Mouse (Mus musculus): ENCODE data around the gene Kcnk15.

The Kcnk15 gene

GRCm38 (mm10) chr2:163853461-163853901 lies at the start of gene Kcnk15:
Gene Kcnk15, plus strand, starts transcription at chr2:163853651.
- no peak for DNase-seq

GRCm38 (mm10) chr2:163803838-163804237 lies 49.6 kb upstream of the Kcnk15 start:
- no peak for DNase-seq

- no peak for DNase-seq
Measured at GRCm38 (mm10) chr2:163809166-163809565, 44.3 kb upstream of the Kcnk15 start.

- no peak for DNase-seq
Measured at GRCm38 (mm10) chr2:163809704-163810103, 43.7 kb upstream of the Kcnk15 start.

- no peak for DNase-seq
Measured at GRCm38 (mm10) chr2:163813077-163813476, 40.4 kb upstream of the Kcnk15 start.

GRCm38 (mm10) chr2:163814739-163815465 lies 38.5 kb upstream of the Kcnk15 start:
- no peak for DNase-seq

- DNase-seq = peak; percentile 50
Measured at GRCm38 (mm10) chr2:163820607-163821006, 32.8 kb upstream of the Kcnk15 start, which contains the start of gene Ccn5. Gene Ccn5, plus strand, starts transcription at chr2:163820861.

GRCm38 (mm10) chr2:163823248-163823647 lies 30.2 kb upstream of the Kcnk15 start:
- DNase-seq = peak; percentile 69

- DNase-seq = no peak
Measured at GRCm38 (mm10) chr2:163823771-163824170, 29.7 kb upstream of the Kcnk15 start.

GRCm38 (mm10) chr2:163825861-163826260 lies 27.6 kb upstream of the Kcnk15 start:
- DNase-seq = no peak

GRCm38 (mm10) chr2:163826494-163826893 lies 27.0 kb upstream of the Kcnk15 start:
- DNase-seq = no peak

GRCm38 (mm10) chr2:163831163-163831562 lies 22.3 kb upstream of the Kcnk15 start:
- no peak for DNase-seq

- DNase-seq = peak; percentile 78
Measured at GRCm38 (mm10) chr2:163838043-163838442, 15.4 kb upstream of the Kcnk15 start.

- peak; percentile 43 for DNase-seq
Measured at GRCm38 (mm10) chr2:163839519-163839918, 13.9 kb upstream of the Kcnk15 start.

- no peak for DNase-seq
Measured at GRCm38 (mm10) chr2:163842043-163842442, 11.4 kb upstream of the Kcnk15 start.

- no peak for DNase-seq
Measured at GRCm38 (mm10) chr2:163857233-163857632, 3.8 kb downstream of the Kcnk15 start.

GRCm38 (mm10) chr2:163858254-163858947 lies 5.0 kb downstream of the Kcnk15 start:
- DNase-seq = peak; percentile 18

- DNase-seq = no peak
Measured at GRCm38 (mm10) chr2:163865311-163865710, 11.9 kb downstream of the Kcnk15 start.

- no peak for DNase-seq
Measured at GRCm38 (mm10) chr2:163866061-163866460, 12.6 kb downstream of the Kcnk15 start.

- DNase-seq = no peak
Measured at GRCm38 (mm10) chr2:163869783-163870182, 16.3 kb downstream of the Kcnk15 start.

- no peak for DNase-seq
Measured at GRCm38 (mm10) chr2:163871266-163871665, 17.8 kb downstream of the Kcnk15 start.

GRCm38 (mm10) chr2:163871906-163872305 lies 18.5 kb downstream of the Kcnk15 start:
- DNase-seq = no peak

GRCm38 (mm10) chr2:163874877-163875276 lies 21.4 kb downstream of the Kcnk15 start:
- DNase-seq = no peak

- no peak for DNase-seq
Measured at GRCm38 (mm10) chr2:163875484-163875883, 22.0 kb downstream of the Kcnk15 start.
